ENCODE assay signal across 19 mouse cellular contexts in the genomic region with DNA sequence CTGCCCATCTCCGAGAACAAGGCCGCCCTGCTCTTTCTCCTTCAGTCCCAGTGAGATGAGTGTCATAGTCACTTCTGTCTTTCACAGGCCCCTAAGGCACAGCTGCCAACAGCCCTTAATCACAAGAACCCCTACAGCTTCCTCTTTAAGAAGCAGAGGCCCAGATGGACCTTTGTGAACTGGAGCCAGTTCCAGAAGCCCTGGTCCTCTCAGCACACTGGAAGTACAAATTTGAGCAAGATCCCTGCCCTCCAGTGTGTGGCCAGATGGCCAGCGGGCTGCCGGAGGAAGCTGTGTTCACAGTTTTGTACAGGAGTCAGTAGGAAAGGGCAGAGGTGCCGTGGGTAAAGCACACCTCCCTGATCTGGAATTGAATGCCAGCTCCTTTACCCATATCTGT.
DNase-seq lines count a peak whose midpoint lies in the region; ATAC-seq and TF ChIP-seq lines count a peak whose summit lies in the region.
"Had no signal": no experiment of that assay in that cellular context is flagged by ENCODE, and none has a peak within 500 bp of the region (broad histone marks: within the 10 kb centered on the region; RNA-seq: fewer than 3 reads in every experiment).

No protein-coding gene starts in this region.

- WGBS in hindbrain, embryonic 11.5 days, result 78% methylated on average over 5 of the region's 5 CpGs
- WGBS in hindbrain, embryonic 14.5 days, result 68% methylated on average over 5 of the region's 5 CpGs
- WGBS in hindbrain, postnatal 0 days, result 57% methylated on average over 5 of the region's 5 CpGs
- WGBS in midbrain, embryonic 15.5 days, result 69% methylated on average over 5 of the region's 5 CpGs

- DNase-seq in cerebellum, postnatal 10 days, result peak; percentile 54 to 57
- no peak for DNase-seq in cerebellum, adult 9-10 months
- DNase-seq in hindbrain, embryonic 11.5 days (ENCODE audit: low spot score), result no peak
- no peak for DNase-seq in hindbrain, embryonic 14.5 days (ENCODE audit: low spot score)
- peak; percentile 51 for DNase-seq in hindbrain, postnatal 0 days (ENCODE audit: low spot score)
- DNase-seq in MN1 (ENCODE audit: low spot score), result no peak
- DNase-seq in spleen, postnatal 14 days (ENCODE audit: low spot score in 2 of 2), result no peak
- DNase-seq: adrenal gland, adult 8-10 months; cerebellum, adult 11 months; gastrocnemius, postnatal 36 days; heart, postnatal 36 days; thymus, postnatal 14 days had no signal

- no peak overlapping the region for H3K4me2 ChIP-seq in hindbrain, embryonic 11.5 days (replicated peaks; ENCODE audit: low read depth, low read length)
- no peak overlapping the region for H3K4me2 ChIP-seq in hindbrain, embryonic 14.5 days (replicated peaks)
- no peak overlapping the region for H3K4me2 ChIP-seq in hindbrain, postnatal 0 days (ENCODE audit: low read depth, low read length)
- H3K4me2 ChIP-seq in midbrain, embryonic 15.5 days, result no peak overlapping the region
- H3K4me2 ChIP-seq: heart, embryonic 13.5 days; intestine, embryonic 15.5 days; kidney, embryonic 15.5 days had no signal

- no peak overlapping the region for H3K9ac ChIP-seq in hindbrain, embryonic 11.5 days (ENCODE audit: low read depth, low read length)
- no peak overlapping the region for H3K9ac ChIP-seq in hindbrain, embryonic 14.5 days
- H3K9ac ChIP-seq in hindbrain, postnatal 0 days (replicated peaks; ENCODE audit: low read length), result no peak overlapping the region
- no peak overlapping the region for H3K9ac ChIP-seq in midbrain, embryonic 15.5 days
- H3K9ac ChIP-seq: heart, embryonic 13.5 days; intestine, embryonic 15.5 days; kidney, embryonic 15.5 days; liver, embryonic 14.5 days had no signal

- no peaks in the 10 kb centered on the region for H3K36me3 ChIP-seq in hindbrain, embryonic 11.5 days (ENCODE audit: control insufficient read depth, insufficient read depth, low read length)
- no peaks in the 10 kb centered on the region for H3K36me3 ChIP-seq in hindbrain, embryonic 14.5 days (replicated peaks; ENCODE audit: control insufficient read depth, insufficient read depth)
- no peaks in the 10 kb centered on the region for H3K36me3 ChIP-seq in hindbrain, postnatal 0 days (ENCODE audit: insufficient read depth, low read length)
- no peaks in the 10 kb centered on the region for H3K36me3 ChIP-seq in midbrain, embryonic 15.5 days (replicated peaks)
- H3K36me3 ChIP-seq: heart, embryonic 13.5 days; intestine, embryonic 15.5 days; kidney, embryonic 15.5 days had no signal

- H3K4me1 ChIP-seq in hindbrain, embryonic 11.5 days (replicated peaks; ENCODE audit: control insufficient read depth, insufficient read depth, low read length), result no peaks in the 10 kb centered on the region; the same call in 1 of the 2 replicates
- peaks cover 4% of the 10 kb centered on the region for H3K4me1 ChIP-seq in hindbrain, embryonic 14.5 days (replicated peaks; ENCODE audit: control insufficient read depth, insufficient read depth, low read length)
- H3K4me1 ChIP-seq in hindbrain, postnatal 0 days (ENCODE audit: insufficient read depth, low read length), result peaks cover 17% of the 10 kb centered on the region
- H3K4me1 ChIP-seq in midbrain, embryonic 15.5 days, result peaks cover 23% of the 10 kb centered on the region
- H3K4me1 ChIP-seq: intestine, embryonic 15.5 days had no signal

- no peaks in the 10 kb centered on the region for H3K9me3 ChIP-seq in hindbrain, embryonic 11.5 days (ENCODE audit: control insufficient read depth, low read length)
- H3K9me3 ChIP-seq in hindbrain, embryonic 14.5 days (ENCODE audit: control insufficient read depth, low read length), result no peaks in the 10 kb centered on the region
- no peaks in the 10 kb centered on the region for H3K9me3 ChIP-seq in hindbrain, postnatal 0 days (ENCODE audit: low read length)
- H3K9me3 ChIP-seq in midbrain, embryonic 15.5 days, result no peaks in the 10 kb centered on the region
- H3K9me3 ChIP-seq: heart, embryonic 13.5 days; intestine, embryonic 15.5 days; kidney, embryonic 15.5 days had no signal

- no peak for TF ChIP-seq CTCF in hindbrain, postnatal 0 days (IDR thresholded peaks at IDR 0.05; ENCODE audit: low read depth)

- peak overlapping the region; percentile 39; the same call in 1 of the 2 replicates for H3K27ac ChIP-seq in hindbrain, embryonic 11.5 days (ENCODE audit: low read depth, low read length)
- no peak overlapping the region for H3K27ac ChIP-seq in hindbrain, embryonic 14.5 days
- peak overlapping the region; percentile 41; the same call in 1 of the 2 replicates for H3K27ac ChIP-seq in hindbrain, postnatal 0 days
- H3K27ac ChIP-seq in midbrain, embryonic 15.5 days, result peak overlapping the region; percentile 70; the same call in 1 of the 2 replicates
- H3K27ac ChIP-seq: heart, embryonic 13.5 days; intestine, embryonic 15.5 days; kidney, embryonic 15.5 days; liver, embryonic 14.5 days had no signal

- no peaks in the 10 kb centered on the region for H3K27me3 ChIP-seq in hindbrain, embryonic 11.5 days (ENCODE audit: control insufficient read depth, insufficient read depth, low read length)
- no peaks in the 10 kb centered on the region for H3K27me3 ChIP-seq in hindbrain, embryonic 14.5 days (ENCODE audit: control insufficient read depth, insufficient read depth, low read length)
- no peaks in the 10 kb centered on the region for H3K27me3 ChIP-seq in hindbrain, postnatal 0 days (ENCODE audit: insufficient read depth, low read length)
- no peaks in the 10 kb centered on the region for H3K27me3 ChIP-seq in midbrain, embryonic 15.5 days (replicated peaks)
- H3K27me3 ChIP-seq: heart, embryonic 13.5 days; intestine, embryonic 15.5 days; kidney, embryonic 15.5 days had no signal

- no peak overlapping the region for H3K4me3 ChIP-seq in hindbrain, embryonic 11.5 days (ENCODE audit: low read depth, low read length)
- no peak overlapping the region for H3K4me3 ChIP-seq in hindbrain, embryonic 14.5 days (replicated peaks; ENCODE audit: low read length)
- no peak overlapping the region for H3K4me3 ChIP-seq in hindbrain, postnatal 0 days (ENCODE audit: low read length)
- H3K4me3 ChIP-seq in midbrain, embryonic 15.5 days, result no peak overlapping the region
- H3K4me3 ChIP-seq: erythroblast, embryonic 14.5 days; heart, embryonic 13.5 days; intestine, embryonic 15.5 days; kidney, embryonic 15.5 days had no signal

- no peak for ATAC-seq in hindbrain, embryonic 11.5 days (ENCODE audit: low FRiP score)
- no peak for ATAC-seq in hindbrain, embryonic 14.5 days (ENCODE audit: low FRiP score)
- ATAC-seq in hindbrain, postnatal 0 days, result peak; percentile 19; the same call in 1 of the 2 replicates
- no peak for ATAC-seq in midbrain, embryonic 15.5 days (replicated peaks)
- ATAC-seq: intestine, embryonic 15.5 days; lung, postnatal 0 days had no signal

Comparison
In these comparisons a context has a peak if more than half of its experiments do, and no peak if none do; other contexts are left out.
1. DNase-seq: peak in cerebellum, postnatal 10 days (2 of 2) and hindbrain, postnatal 0 days (single experiment); none in cerebellum, adult 9-10 months (single experiment), hindbrain, embryonic 11.5 days (single experiment), hindbrain, embryonic 14.5 days (single experiment), MN1 (single experiment) and spleen, postnatal 14 days (0 of 2).